Mouse (Mus musculus) MEL (cell line): Measurements from ENCODE around the gene Slc39a13. TPM values are rescaled to one million over a fixed set of nuclear protein-coding genes. Genes with fewer than 3 reads are reported as not detected.

Source experiments
- DNase-seq: peaks from one replicate; pipeline ENCODE4 v3.0.0; 2011; ENCODE audit warnings: low read depth, low spot score
- H3K27ac ChIP-seq: 2 replicates; pipeline ENCODE4 v1.5.1; 2012; ENCODE audit warnings: low read depth, mild to moderate bottlenecking, control low read depth, low read length, moderate library complexity; ENCODE audit not compliant: control insufficient read depth
- H3K27me3 ChIP-seq, 2 experiments: fragments of 150-350 bp in 1 of 2; sonication (generic) in 1 of 2; 2 replicates each; pipeline ENCODE4 v1.6.1; 2012; ENCODE audit warnings: low read length in 2 of 2, mild to moderate bottlenecking in 2 of 2, improper control_type of control experiment in 1 of 2, moderate library complexity in 1 of 2; ENCODE audit not compliant: insufficient read depth in 2 of 2, control insufficient read depth in 1 of 2
- H3K36me3 ChIP-seq, 2 experiments: 2 replicates each; pipeline ENCODE4 v1.6.1; 2012 to 2014; ENCODE audit warnings: low read length in 2 of 2, improper control_type of control experiment in 1 of 2, inconsistent platforms in 1 of 2, mild to moderate bottlenecking in 1 of 2; ENCODE audit not compliant: insufficient read depth in 2 of 2, control insufficient read depth in 1 of 2
- H3K4me1 ChIP-seq, 2 experiments: fragments of 150-350 bp in 1 of 2; sonication (generic) in 1 of 2; 2 replicates each; pipeline ENCODE4 v1.6.1; 2012; ENCODE audit warnings: low read length in 2 of 2, improper control_type of control experiment in 1 of 2, mild to moderate bottlenecking in 1 of 2; ENCODE audit not compliant: insufficient read depth in 2 of 2, control insufficient read depth in 1 of 2
- H3K4me3 ChIP-seq, 2 experiments: fragments of 150-350 bp in 1 of 2; sonication (generic) in 1 of 2; 2 replicates each; pipeline ENCODE4 v1.5.1; 2012; ENCODE audit warnings: low read depth in 2 of 2, low read length in 2 of 2, mild to moderate bottlenecking in 2 of 2, moderate library complexity in 2 of 2, control low read depth in 1 of 2, improper control_type of control experiment in 1 of 2; ENCODE audit not compliant: control insufficient read depth in 1 of 2, insufficient read depth in 1 of 2
- H3K79me2 ChIP-seq: 2 replicates; pipeline ENCODE4 v1.6.1; 2012; ENCODE audit warnings: mild to moderate bottlenecking, low read length, moderate library complexity; ENCODE audit not compliant: control insufficient read depth, poor library complexity, insufficient read depth
- H3K9ac ChIP-seq: 2 replicates; pipeline ENCODE4 v1.6.1; 2012; ENCODE audit warnings: low read depth, mild to moderate bottlenecking, control low read depth, low read length, moderate library complexity; ENCODE audit not compliant: control insufficient read depth, poor library complexity, severe bottlenecking
- H3K9me3 ChIP-seq: fragments of 150-350 bp; sonication (generic); replicated peaks from 2 replicates; pipeline ENCODE4 v1.6.1; 2012; ENCODE audit warnings: mild to moderate bottlenecking, low read length, improper control_type of control experiment, moderate library complexity; ENCODE audit not compliant: insufficient read depth
- CTCF ChIP-seq, 3 experiments: IDR thresholded peaks in 2 of 3; conservative IDR thresholded peaks in 1 of 3; 2 replicates each; pipeline ENCODE4 v1.5.1; 2011 to 2012; ENCODE audit warnings: low read length in 3 of 3, low read depth in 2 of 3, mild to moderate bottlenecking in 2 of 3, improper control_type of control experiment in 1 of 3, inconsistent platforms in 1 of 3, mixed read lengths in 1 of 3, moderate library complexity in 1 of 3; ENCODE audit not compliant: control insufficient read depth in 1 of 3, insufficient read depth in 1 of 3, poor library complexity in 1 of 3, severe bottlenecking in 1 of 3
- E2F4 ChIP-seq: IDR thresholded peaks from 2 replicates; pipeline ENCODE4 v1.6.1; 2011; ENCODE audit warnings: low read depth, low read length, improper control_type of control experiment, borderline replicate concordance
- ELF1 ChIP-seq: IDR thresholded peaks from 2 replicates; pipeline ENCODE4 v1.6.1; 2014; ENCODE audit warnings: low read depth, mild to moderate bottlenecking, inconsistent platforms, low read length, improper control_type of control experiment, moderate library complexity
- EP300 ChIP-seq, 2 experiments: IDR thresholded peaks; 2 replicates each; pipeline ENCODE4 v1.6.1; 2011; ENCODE audit warnings: improper control_type of control experiment in 2 of 2, low read length in 2 of 2, low read depth in 1 of 2, mild to moderate bottlenecking in 1 of 2
- ETS1 ChIP-seq: IDR thresholded peaks from 2 replicates; pipeline ENCODE4 v1.6.1; 2012; ENCODE audit warnings: low read depth, mild to moderate bottlenecking, inconsistent platforms, low read length, improper control_type of control experiment, moderate library complexity
- GABPA ChIP-seq: IDR thresholded peaks from 2 replicates; pipeline ENCODE4 v1.6.1; 2012; ENCODE audit warnings: low read depth, mild to moderate bottlenecking, inconsistent platforms, low read length, improper control_type of control experiment, moderate library complexity
- GATA1 ChIP-seq: IDR thresholded peaks from 2 replicates; pipeline ENCODE4 v1.6.1; 2011; ENCODE audit warnings: low read depth, low read length, improper control_type of control experiment
- MAFK ChIP-seq: IDR thresholded peaks from 2 replicates; pipeline ENCODE4 v1.6.1; 2011; ENCODE audit warnings: low read depth, mild to moderate bottlenecking, low read length, improper control_type of control experiment, borderline replicate concordance
- MAX ChIP-seq: IDR thresholded peaks from 2 replicates; pipeline ENCODE4 v1.6.1; 2011; ENCODE audit warnings: low read length, improper control_type of control experiment
- MEF2A ChIP-seq: IDR thresholded peaks from 2 replicates; pipeline ENCODE4 v1.6.1; 2014; ENCODE audit warnings: low read depth, mild to moderate bottlenecking, inconsistent platforms, low read length, improper control_type of control experiment; ENCODE audit not compliant: poor library complexity, insufficient replicate concordance, severe bottlenecking; ENCODE audit errors: extremely low read depth
- NRF1 ChIP-seq: IDR thresholded peaks from 2 replicates; pipeline ENCODE4 v1.6.1; 2014; ENCODE audit warnings: low read depth, mild to moderate bottlenecking, inconsistent platforms, low read length, improper control_type of control experiment, moderate library complexity; ENCODE audit not compliant: poor library complexity, insufficient read depth, severe bottlenecking
- POLR2AphosphoS2 ChIP-seq: IDR thresholded peaks from 2 replicates; pipeline ENCODE4 v1.6.1; 2011; ENCODE audit warnings: low read length, improper control_type of control experiment
- RCOR1 ChIP-seq: IDR thresholded peaks from 2 replicates; pipeline ENCODE4 v1.6.1; 2012; ENCODE audit warnings: low read depth, mild to moderate bottlenecking, inconsistent platforms, low read length, improper control_type of control experiment
- SIN3A ChIP-seq: IDR thresholded peaks from 2 replicates; pipeline ENCODE4 v1.6.1; 2012; ENCODE audit warnings: low read length, improper control_type of control experiment, inconsistent platforms
- TAL1 ChIP-seq: IDR thresholded peaks from 2 replicates; pipeline ENCODE4 v1.6.1; 2012; ENCODE audit warnings: mild to moderate bottlenecking, inconsistent platforms, low read length, moderate library complexity, mixed read lengths
- TBP ChIP-seq: IDR thresholded peaks from 2 replicates; pipeline ENCODE4 v1.8.0; 2011; ENCODE audit warnings: low read depth, low read length, improper control_type of control experiment
- TCF12 ChIP-seq: IDR thresholded peaks from 2 replicates; pipeline ENCODE4 v1.6.1; 2014; ENCODE audit warnings: low read depth, mild to moderate bottlenecking, inconsistent platforms, low read length, improper control_type of control experiment, moderate library complexity
- USF2 ChIP-seq, 2 experiments: IDR thresholded peaks; 2 replicates each; pipeline ENCODE4 v1.6.1; 2011 to 2012; ENCODE audit warnings: improper control_type of control experiment in 2 of 2, low read length in 2 of 2, borderline replicate concordance in 1 of 2, inconsistent platforms in 1 of 2, low read depth in 1 of 2, mild to moderate bottlenecking in 1 of 2; ENCODE audit not compliant: insufficient read depth in 1 of 2
- ZKSCAN1 ChIP-seq: IDR thresholded peaks from 2 replicates; pipeline ENCODE4 v1.6.1; 2012; ENCODE audit warnings: low read depth, mild to moderate bottlenecking, inconsistent platforms, low read length, improper control_type of control experiment, moderate library complexity
- ZMIZ1 ChIP-seq: IDR thresholded peaks from 2 replicates; pipeline ENCODE4 v1.6.1; 2012; ENCODE audit warnings: low read depth, mild to moderate bottlenecking, inconsistent platforms, low read length, improper control_type of control experiment, moderate library complexity
- polyA plus RNA-seq, 2 experiments: library from polyadenylated mRNA; stranded (reverse) in 1 of 2; unstranded in 1 of 2; fragments of >175 nt in 1 of 2; fragments of >200 nt in 1 of 2; gene quantifications; 2 replicates each; pipeline versions ENCODE4 v1.2.1 to v1.2.4; 2012; ENCODE audit warnings: low replicate concordance in 2 of 2, low read depth in 1 of 2; ENCODE audit not compliant: insufficient read length in 2 of 2, insufficient read depth in 1 of 2, missing spikeins in 1 of 2
- total RNA-seq: library from RNA; depleted of rRNA; stranded (reverse); fragments of 300-350 nt; gene quantifications from 2 replicates; pipeline ENCODE4 v1.2.3, GENCODE M21; 2012

The Slc39a13 gene
- total and polyA plus RNA-seq, 3 experiments, result 9.4 to 19.1 TPM; not detected in 1

GRCm38 (mm10) chr2:91109241-91109640, 39.0 kb upstream of the Slc39a13 start:
- H3K4me1 ChIP-seq, result peaks cover 0 to under 1% of the 10 kb centered on the region in 2 experiments; a peak in 1 of 4 replicates
- no peak overlapping the region for H3K9ac ChIP-seq
- H3K27ac ChIP-seq, result no peak overlapping the region
- H3K79me2 ChIP-seq, result peaks cover 5% of the 10 kb centered on the region; the same call in 1 of the 2 replicates
- TF ChIP-seq ETS1 (no peak), E2F4 (no peak), GABPA (no peak), ELF1 (no peak), TAL1 (no peak), MAX (no peak), RCOR1 (no peak), POLR2AphosphoS2 (no peak), ZKSCAN1 (no peak), CTCF (IDR thresholded peaks at IDR 0.05 in 2 of 3, conservative IDR thresholded peaks at IDR 0.05 in 1 of 3; ENCODE audit: control insufficient read depth in 1 of 3, insufficient read depth in 1 of 3, low read depth in 2 of 3, low read length in 3 of 3, poor library complexity in 1 of 3, severe bottlenecking in 1 of 3) (no peak), TBP (no peak), ZMIZ1 (no peak), MAFK (no peak), SIN3A (no peak), TCF12 (no peak), GATA1 (no peak), MEF2A (no peak), USF2 (IDR thresholded peaks at IDR 0.05; ENCODE audit: borderline replicate concordance in 1 of 2, insufficient read depth in 1 of 2, low read depth in 1 of 2, low read length in 2 of 2) (no peak), NRF1 (no peak)
- peaks cover 8 to 9% of the 10 kb centered on the region in 2 experiments for H3K36me3 ChIP-seq
- H3K9me3 ChIP-seq, result no peaks in the 10 kb centered on the region
- H3K4me3 ChIP-seq, result no peak overlapping the region
- DNase-seq, result no peak
- H3K27me3 ChIP-seq, result no peaks in the 10 kb centered on the region

GRCm38 (mm10) chr2:91108156-91108555, 37.9 kb upstream of the Slc39a13 start:
- H3K27me3 ChIP-seq, result no peaks in the 10 kb centered on the region
- TF ChIP-seq EP300 (IDR thresholded peaks at IDR 0.05; ENCODE audit: low read depth in 1 of 2, low read length in 2 of 2) (no peak), TAL1 (peak; percentile 35; the same call in 1 of the 2 replicates)
- TF ChIP-seq, all 39 proteins: peak for 1
- Histone ChIP-seq H3K27ac (no peak overlapping the region), H3K9me3 (no peaks in the 10 kb centered on the region), H3K4me1 (peaks cover 0 to 2% of the 10 kb centered on the region in 2 experiments; a peak in 2 of 4 replicates), H3K79me2 (peaks cover 5% of the 10 kb centered on the region; the same call in 1 of the 2 replicates), H3K4me3 (no peak overlapping the region), H3K9ac (no peak overlapping the region), H3K36me3 (peaks cover 9 to 12% of the 10 kb centered on the region in 2 experiments)
- DNase-seq, result no peak
